Mouse (Mus musculus) gastrocnemius, postnatal 25 days (tissue): ENCODE measurements around the gene Msantd1. TPM values are rescaled to one million over a fixed set of nuclear protein-coding genes. Genes with fewer than 3 reads are reported as not detected.

Source experiments
- DNase-seq: peaks from one replicate; pipeline ENCODE4 v3.0.0; 2022
- total RNA-seq, 2 experiments: library from RNA; stranded (reverse); gene quantifications; 1 replicate in 1 of 2; 2 replicates in 1 of 2; pipeline ENCODE4 v1.2.3; 2021

Msantd1 gene
- total RNA-seq, 2 experiments from 2014 or later, result 0.13 to 0.36 TPM

GRCm38 (mm10) chr5:34972471-34972870, 64.7 kb downstream of the Msantd1 start:
- DNase-seq, result no peak

Other genes starting within 250 kb of the Msantd1 start
- gene Nop14, start 247.9 kb upstream of the Msantd1 start, total RNA-seq, result 10 to 100 TPM; 11.0 to 13.6 TPM
- gene Grk4, start 247.6 kb upstream of the Msantd1 start, total RNA-seq, result 1 to 10 TPM; 1.2 to 1.7 TPM
- gene Htt, start 146.3 kb upstream of the Msantd1 start, total RNA-seq, result 1 to 10 TPM; 7.7 to 7.9 TPM
- gene Rgs12, start 41.4 kb downstream of the Msantd1 start, total RNA-seq, result 1 to 10 TPM; 3.1 to 3.5 TPM
- under 1 TPM in 1 of 2 experiments, not detected in 1; 0.46 TPM for gene Hgfac, start 133.5 kb downstream of the Msantd1 start, total RNA-seq
- 10 to 100 TPM; 19.9 to 29.3 TPM for gene Dok7, start 148.8 kb downstream of the Msantd1 start, total RNA-seq
- 10 to 100 TPM; 22.2 to 35.2 TPM for gene Lrpap1, start 197.8 kb downstream of the Msantd1 start, total RNA-seq